Mouse (Mus musculus) yolk sac, embryonic 10.5 days (tissue): ENCODE measurements around the gene 4933409G03Rik.
"Not testable (repeated sequence)": the region's sequence is repeated elsewhere in the genome, so short reads cannot be mapped to it uniquely, and the experiment has no call there.

Source experiments
- DNase-seq: peaks from one replicate; pipeline ENCODE4 v3.0.0-alpha.2; 2017; ENCODE audit warnings: low spot score

Gene 4933409G03Rik

DNA sequence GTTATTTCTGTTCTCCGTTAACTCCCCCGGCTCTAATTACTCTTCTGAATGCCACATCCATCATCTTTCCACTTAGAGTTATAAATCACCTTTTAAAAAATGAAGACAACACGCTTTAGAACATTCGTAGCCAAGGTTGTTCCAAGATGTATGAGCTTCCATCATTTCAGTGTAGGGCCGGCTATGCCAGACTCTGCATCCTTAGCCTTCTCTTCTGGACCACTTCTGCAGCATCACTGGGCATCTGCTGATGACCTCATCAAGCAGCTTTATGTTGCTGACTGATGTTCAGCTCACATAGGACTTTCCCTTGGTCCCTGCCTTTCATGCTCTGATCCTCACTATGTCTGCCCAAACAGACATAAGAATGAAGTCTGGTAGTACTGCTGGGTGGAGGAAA lies at the start of gene 4933409G03Rik:
Gene 4933409G03Rik (plus strand): TSS at position 301 of the 400 bp plus-strand sequence.
- DNase-seq = no peak

DNA sequence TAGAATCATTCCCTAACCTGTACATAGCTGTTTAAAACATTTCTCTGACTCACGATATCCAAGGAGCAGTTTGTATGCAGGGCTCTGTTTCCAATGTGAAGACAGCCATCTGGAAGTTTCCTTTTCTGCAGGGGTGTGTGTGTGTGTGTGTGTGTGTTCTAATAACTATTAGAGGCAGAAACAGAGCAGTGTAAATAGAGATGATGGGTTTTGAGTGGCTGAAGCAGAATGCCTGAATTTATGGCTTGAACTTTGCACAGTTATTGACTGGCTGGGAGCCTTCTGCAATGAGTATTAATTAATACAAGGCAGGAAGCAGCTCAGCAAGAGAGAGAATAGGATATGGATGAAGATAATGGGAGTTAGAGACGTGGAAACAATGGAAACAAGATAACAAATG lies 38.0 kb upstream of the 4933409G03Rik start:
- DNase-seq = no peak

DNA sequence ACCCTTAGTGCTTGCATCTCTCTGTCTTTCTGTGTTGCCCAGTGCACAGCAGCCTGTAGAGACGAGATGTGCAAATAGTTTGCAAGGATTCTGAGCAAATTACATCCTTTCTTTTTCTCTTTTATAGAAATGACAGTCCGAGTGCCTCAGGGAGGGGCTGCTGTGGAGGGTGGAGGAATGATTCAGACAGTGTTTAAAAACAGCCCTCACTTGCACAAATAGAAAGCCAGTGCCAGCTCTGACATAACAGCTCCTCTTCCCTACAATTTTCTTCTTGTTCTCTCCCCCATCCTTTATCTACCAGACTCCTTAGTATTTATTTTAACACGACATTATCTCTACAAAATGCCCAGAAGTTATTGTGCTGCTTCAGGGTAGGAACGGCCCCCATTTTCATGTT lies 21.4 kb upstream of the 4933409G03Rik start:
- DNase-seq = no peak

DNA sequence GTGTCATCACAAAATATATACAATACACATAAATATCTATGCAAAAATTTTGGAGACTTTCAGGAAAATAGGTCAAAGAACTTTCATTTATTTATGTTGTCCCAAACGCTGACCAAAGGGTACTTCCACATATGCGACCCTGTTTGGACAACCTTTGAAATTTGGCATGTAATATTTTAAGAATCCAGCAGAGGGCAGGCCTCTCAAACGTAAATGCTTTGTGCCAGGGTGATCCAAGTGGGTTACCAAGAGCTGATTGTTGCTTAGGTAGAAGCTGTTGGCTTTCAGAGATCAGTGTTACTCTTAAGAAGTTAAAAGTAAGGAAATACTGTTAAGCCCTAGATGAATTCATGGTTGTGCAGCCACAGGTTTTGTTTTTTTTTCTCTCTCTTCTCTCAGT lies 18.9 kb upstream of the 4933409G03Rik start:
- DNase-seq = peak; percentile 26

DNA sequence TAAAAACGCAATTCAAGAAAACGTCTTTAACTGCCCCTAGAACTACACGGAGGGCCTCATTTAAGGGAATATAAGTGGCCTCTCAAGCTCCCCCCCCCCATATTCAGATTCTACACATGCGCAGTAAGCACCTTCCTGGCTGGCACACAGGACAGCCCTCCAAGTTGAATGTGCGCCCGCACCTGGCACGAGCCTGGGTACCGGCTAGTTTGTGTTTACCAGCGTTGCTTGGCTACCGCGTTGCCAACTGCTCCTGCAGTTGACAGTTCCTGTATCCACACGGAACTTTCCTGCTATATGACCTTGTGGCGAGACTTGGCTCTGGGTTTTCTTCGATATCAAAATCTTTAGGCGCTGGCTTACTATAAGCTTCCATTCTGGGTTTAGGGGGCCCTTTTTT lies 13.9 kb upstream of the 4933409G03Rik start:
- no peak for DNase-seq

DNA sequence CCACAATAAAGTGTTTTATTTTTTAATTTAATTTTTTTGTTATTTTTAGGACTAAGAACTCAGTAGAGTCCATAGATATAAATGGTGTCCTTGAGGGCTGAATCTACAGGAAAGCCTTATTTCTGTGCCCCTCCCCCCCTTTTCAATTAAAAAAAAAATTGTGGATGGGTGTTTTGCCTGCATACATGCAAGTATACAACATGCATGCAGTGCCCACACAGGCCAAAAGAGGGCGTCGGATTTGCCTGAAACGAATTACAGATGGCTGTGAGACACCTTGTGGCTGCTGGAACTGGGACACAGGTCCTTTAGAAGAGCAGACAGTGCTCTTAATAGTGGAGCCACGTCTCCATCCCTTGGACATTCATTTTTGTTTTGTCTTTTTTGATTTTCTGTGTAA lies 9.9 kb upstream of the 4933409G03Rik start:
- DNase-seq = no peak

DNA sequence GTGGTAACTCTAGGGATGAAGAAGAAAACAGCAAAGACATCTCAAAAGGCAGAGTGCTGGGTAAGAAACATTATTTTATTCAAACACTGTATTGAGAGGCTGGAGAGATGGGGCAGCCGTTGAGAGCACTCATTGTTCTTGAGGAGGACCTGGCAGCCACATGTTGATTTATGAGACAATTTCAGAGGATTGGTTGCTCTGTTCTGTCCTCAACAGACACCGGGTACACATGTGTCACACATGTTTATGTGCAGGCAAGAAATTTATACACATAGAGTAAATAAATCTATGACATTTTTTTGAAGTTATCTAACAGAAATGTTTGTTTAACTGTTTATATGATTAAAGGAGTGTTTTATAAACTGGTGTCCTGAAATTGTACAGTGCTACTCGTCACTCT lies 10.6 kb downstream of the 4933409G03Rik start:
- DNase-seq = no peak

DNA sequence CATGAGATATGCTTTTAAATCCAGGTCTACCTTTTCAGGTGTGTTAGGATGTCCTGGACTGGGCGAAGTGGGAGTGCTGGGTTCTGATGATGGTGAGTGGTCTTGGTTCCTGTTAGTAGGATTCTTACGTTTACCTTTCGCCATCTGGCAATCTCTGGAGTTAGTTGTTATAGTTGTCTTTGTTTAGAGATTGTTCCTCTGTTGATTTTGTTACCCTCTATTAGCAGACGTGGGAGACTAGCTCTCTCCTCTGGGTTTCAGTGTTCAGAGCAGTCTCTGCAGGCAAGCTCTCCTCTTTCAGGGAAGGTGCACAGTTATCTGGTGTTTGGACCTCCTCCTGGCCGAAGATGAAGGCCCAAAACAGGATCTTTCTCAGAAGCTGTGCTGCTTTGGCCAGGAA lies 74.0 kb downstream of the 4933409G03Rik start, which contains the start of gene 4932414N04Rik:
Gene 4932414N04Rik (plus strand): TSS at position 301 of the 400 bp plus-strand sequence.
- not testable (repeated sequence) for DNase-seq
